Mouse (Mus musculus): ENCODE measurements at regions not wholly inside any gene's neighbourhood (a gene's known extent, or its start where the extent isn't known, plus 50 kb on each side); places are given as distances from the start of the nearest gene placed in this dataset.
A peak's percentile ranks its signal among the peaks of the same experiment; 100 is the strongest.
"Not testable (repeated sequence)": the region's sequence is repeated elsewhere in the genome, so short reads cannot be mapped to it uniquely, and the experiment has no call there.

- no peak for DNase-seq (ENCODE audit: low spot score in 2 of 2)
Observed at GRCm38 (mm10) chr2:72615869-72616268, 139.9 kb downstream of the Cdca7 start.

- no peak for DNase-seq (ENCODE audit: low spot score in 2 of 2)
Observed at GRCm38 (mm10) chr2:72616412-72616811, 140.5 kb downstream of the Cdca7 start.

GRCm38 (mm10) chr2:72619446-72619845, 143.5 kb downstream of the Cdca7 start:
- no peak for DNase-seq (ENCODE audit: low spot score in 2 of 2)

GRCm38 (mm10) chr2:72620182-72620652, 144.3 kb downstream of the Cdca7 start:
- DNase-seq (ENCODE audit: low spot score in 2 of 2): no peak

GRCm38 (mm10) chr2:72627915-72628314, 152.0 kb downstream of the Cdca7 start:
- no peak for DNase-seq (ENCODE audit: low spot score in 2 of 2)

- DNase-seq (ENCODE audit: low spot score in 2 of 2): peak in 1 of 2 experiments; percentile 20
Observed at GRCm38 (mm10) chr2:72628626-72629470, 152.9 kb downstream of the Cdca7 start.

- no peak for DNase-seq (ENCODE audit: low spot score in 2 of 2)
Observed at GRCm38 (mm10) chr2:72629691-72630461, 153.9 kb downstream of the Cdca7 start.

GRCm38 (mm10) chr2:72637881-72638620, 162.1 kb downstream of the Cdca7 start:
- DNase-seq (ENCODE audit: low spot score in 2 of 2): no peak

GRCm38 (mm10) chr2:72639022-72639421, 163.1 kb downstream of the Cdca7 start:
- DNase-seq (ENCODE audit: low spot score in 2 of 2): no peak

- DNase-seq (ENCODE audit: low spot score in 2 of 2): no peak
Observed at GRCm38 (mm10) chr2:72641228-72641627, 165.3 kb downstream of the Cdca7 start.

- DNase-seq (ENCODE audit: low spot score in 2 of 2): no peak
Observed at GRCm38 (mm10) chr2:72644151-72644843, 168.3 kb downstream of the Cdca7 start.

- no peak for DNase-seq (ENCODE audit: low spot score in 2 of 2)
Observed at GRCm38 (mm10) chr2:72647642-72648041, 171.7 kb downstream of the Cdca7 start.

GRCm38 (mm10) chr2:72648294-72648693, 172.3 kb downstream of the Cdca7 start:
- DNase-seq (ENCODE audit: low spot score in 2 of 2): no peak

- DNase-seq (ENCODE audit: low spot score in 2 of 2): no peak
Observed at GRCm38 (mm10) chr2:72655864-72656263, 179.9 kb downstream of the Cdca7 start.

- no peak for DNase-seq (ENCODE audit: low spot score in 2 of 2)
Observed at GRCm38 (mm10) chr2:72657101-72657920, 181.4 kb downstream of the Cdca7 start.

GRCm38 (mm10) chr2:72662396-72662795, 186.4 kb downstream of the Cdca7 start:
- no peak for DNase-seq (ENCODE audit: low spot score in 2 of 2)

- DNase-seq (ENCODE audit: low spot score in 2 of 2): no peak
Observed at GRCm38 (mm10) chr2:72662979-72663780, 187.2 kb downstream of the Cdca7 start.

- not testable (repeated sequence) for DNase-seq (ENCODE audit: low spot score in 2 of 2)
Observed at GRCm38 (mm10) chr2:72667396-72667795, 191.4 kb downstream of the Cdca7 start.

Data from cerebellum, postnatal 4 days (tissue).